Mouse (Mus musculus): ENCODE measurements around the gene Rom1.
"Not testable (repeated sequence)": the region's sequence is repeated elsewhere in the genome, so short reads cannot be mapped to it uniquely, and the experiment has no call there.

Rom1 gene

GRCm38 (mm10) chr19:8896231-8896630, 32.9 kb downstream of the Rom1 start:
- DNase-seq, result not testable (repeated sequence)

- DNase-seq, result no peak
Observed at GRCm38 (mm10) chr19:8895397-8895960, 33.7 kb downstream of the Rom1 start.

- DNase-seq, result peak; percentile 94
Observed at GRCm38 (mm10) chr19:8892829-8893766, 36.1 kb downstream of the Rom1 start, which contains the start of gene Ints5. Ints5 (plus strand) TSS chr19:8893005.

GRCm38 (mm10) chr19:8888511-8889385, 40.4 kb downstream of the Rom1 start, which contains the start of the genes 1810009A15Rik and Gm49416:
1810009A15Rik (plus strand) TSS chr19:8888853.
Gm49416 (plus strand) TSS chr19:8888926.
- DNase-seq, result peak; percentile 98

GRCm38 (mm10) chr19:8887585-8888463, 41.3 kb downstream of the Rom1 start:
- DNase-seq, result no peak

DNA sequence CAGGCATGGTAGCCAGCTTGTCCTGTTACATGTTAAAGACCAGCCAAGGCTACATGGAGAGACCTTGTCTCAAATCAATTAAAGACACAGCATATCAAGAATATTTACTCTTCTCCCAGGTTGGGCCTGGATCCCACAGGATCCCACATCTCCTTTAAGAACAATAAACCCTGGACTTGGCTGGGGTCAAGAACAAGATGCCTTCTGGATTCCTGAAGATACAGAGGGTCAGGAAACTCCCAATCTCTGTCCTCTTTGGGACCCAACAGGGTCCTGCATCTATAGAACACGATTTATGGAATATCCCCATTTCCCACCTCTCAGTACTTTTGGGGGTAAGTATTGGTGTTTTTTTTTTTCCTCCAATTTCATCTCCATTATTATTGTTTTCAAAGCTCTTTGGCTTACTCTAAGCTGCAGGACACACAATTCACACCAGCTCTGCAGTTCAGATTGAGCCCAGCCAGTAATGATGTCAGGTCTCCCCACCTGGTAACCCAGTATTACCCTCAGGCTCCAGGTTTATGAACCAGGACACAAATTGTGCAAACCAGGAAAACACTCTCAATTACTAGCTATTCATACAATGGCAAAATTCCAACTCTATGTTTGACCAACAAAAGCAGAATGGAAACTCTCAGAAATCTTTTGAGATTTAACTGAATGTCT, 42.1 kb downstream of the Rom1 start:
- DNase-seq, result no peak

GRCm38 (mm10) chr19:8883616-8884015, 45.5 kb downstream of the Rom1 start, which contains the start of the genes Lbhd1 and Gm49403:
Lbhd1 (plus strand) TSS chr19:8883732.
Gm49403 (plus strand) TSS chr19:8883930.
- peak; percentile 86 for DNase-seq

- no peak for DNase-seq
Observed at GRCm38 (mm10) chr19:8881034-8881392, 48.1 kb downstream of the Rom1 start.

GRCm38 (mm10) chr19:8880311-8881033, 48.7 kb downstream of the Rom1 start, which contains the start of gene Uqcc3:
Uqcc3 (minus strand) TSS chr19:8880923.
- DNase-seq, result peak; percentile 94

Measured in retina, postnatal 1 day (tissue).